Mouse (Mus musculus) WW6 (cell line): Measurements from ENCODE around the gene Ciapin1.

Experiments
- DNase-seq: peaks from one replicate; pipeline ENCODE4 v3.0.0-alpha.2; 2013; ENCODE audit warnings: low read depth, low spot score

Gene Ciapin1

GRCm38 (mm10) chr8:94837662-94838574, at the start of gene Ciapin1, which contains the start of gene Coq9:
TSS of gene Ciapin1 (minus strand) at chr8:94838358.
TSS of gene Coq9 (plus strand) at chr8:94838321.
- DNase-seq: peak; percentile 96

GRCm38 (mm10) chr8:94880742-94881141, 42.6 kb upstream of the Ciapin1 start:
- no peak for DNase-seq

- no peak for DNase-seq
These were observed 38.7 kb upstream of the Ciapin1 start for GRCm38 (mm10) chr8:94876820-94877219.

- DNase-seq: no peak
These were observed 38.1 kb upstream of the Ciapin1 start, which contains the start of gene Dok4 for GRCm38 (mm10) chr8:94876197-94876730. TSS of gene Dok4 (minus strand) at chr8:94876330.

GRCm38 (mm10) chr8:94875871-94876150, 37.7 kb upstream of the Ciapin1 start:
- no peak for DNase-seq

- no peak for DNase-seq
These were observed 37.1 kb upstream of the Ciapin1 start for GRCm38 (mm10) chr8:94875096-94875870.

GRCm38 (mm10) chr8:94874358-94874757, 36.2 kb upstream of the Ciapin1 start:
- no peak for DNase-seq

GRCm38 (mm10) chr8:94872576-94872975, 34.4 kb upstream of the Ciapin1 start:
- no peak for DNase-seq

GRCm38 (mm10) chr8:94872156-94872555, 34.0 kb upstream of the Ciapin1 start:
- no peak for DNase-seq

GRCm38 (mm10) chr8:94871108-94871894, 33.1 kb upstream of the Ciapin1 start:
- no peak for DNase-seq

GRCm38 (mm10) chr8:94870474-94871107, 32.4 kb upstream of the Ciapin1 start:
- DNase-seq: no peak

- no peak for DNase-seq
These were observed 31.8 kb upstream of the Ciapin1 start for GRCm38 (mm10) chr8:94870003-94870402.

- DNase-seq: no peak
These were observed 31.0 kb upstream of the Ciapin1 start for GRCm38 (mm10) chr8:94869146-94869545.

- no peak for DNase-seq
These were observed 28.8 kb upstream of the Ciapin1 start for GRCm38 (mm10) chr8:94866921-94867320.

GRCm38 (mm10) chr8:94865292-94865691, 27.1 kb upstream of the Ciapin1 start:
- DNase-seq: no peak

- no peak for DNase-seq
These were observed 25.9 kb upstream of the Ciapin1 start for GRCm38 (mm10) chr8:94863897-94864673.

GRCm38 (mm10) chr8:94862487-94863220, 24.5 kb upstream of the Ciapin1 start:
- no peak for DNase-seq

- DNase-seq: no peak
These were observed 23.3 kb upstream of the Ciapin1 start for GRCm38 (mm10) chr8:94861352-94861910.
